Mouse (Mus musculus): Measurements from ENCODE around the gene Vmn2r5. TPM values are rescaled to one million over a fixed set of nuclear protein-coding genes. Genes with fewer than 3 reads are reported as not detected.
"Not testable (repeated sequence)": the region's sequence is repeated elsewhere in the genome, so short reads cannot be mapped to it uniquely, and the experiment has no call there.

Vmn2r5 gene
- total RNA-seq (2021), result not detected
- long read RNA-seq, experiment 1, result 0 reads
- long read RNA-seq, experiment 2, result 0 reads

DNA sequence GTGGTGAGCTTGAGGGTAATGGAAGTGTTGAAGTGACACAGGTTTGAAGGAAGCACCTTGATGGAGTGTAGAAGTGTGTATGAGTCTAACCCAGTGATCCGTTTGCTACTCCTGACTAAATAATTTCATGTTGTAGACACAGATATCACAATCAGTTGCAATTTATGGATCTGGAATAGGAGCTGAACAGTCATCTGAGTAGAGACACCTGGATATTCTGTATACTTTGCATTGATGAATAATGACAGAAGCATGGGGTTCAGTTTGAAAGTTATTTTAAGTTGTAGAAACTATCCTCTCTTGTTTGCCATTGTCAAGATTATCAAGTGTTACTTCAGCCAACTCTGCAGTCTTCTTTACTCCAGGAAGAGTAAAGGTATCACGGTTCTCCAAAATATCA lies at the start of gene Vmn2r5:
Vmn2r5 (minus strand) TSS at position 101 of the 400 bp plus-strand sequence.
- DNase-seq (ENCODE audit: low spot score in 2 of 2); intact Hi-C loops (cut with DNase I): not testable (repeated sequence)

DNA sequence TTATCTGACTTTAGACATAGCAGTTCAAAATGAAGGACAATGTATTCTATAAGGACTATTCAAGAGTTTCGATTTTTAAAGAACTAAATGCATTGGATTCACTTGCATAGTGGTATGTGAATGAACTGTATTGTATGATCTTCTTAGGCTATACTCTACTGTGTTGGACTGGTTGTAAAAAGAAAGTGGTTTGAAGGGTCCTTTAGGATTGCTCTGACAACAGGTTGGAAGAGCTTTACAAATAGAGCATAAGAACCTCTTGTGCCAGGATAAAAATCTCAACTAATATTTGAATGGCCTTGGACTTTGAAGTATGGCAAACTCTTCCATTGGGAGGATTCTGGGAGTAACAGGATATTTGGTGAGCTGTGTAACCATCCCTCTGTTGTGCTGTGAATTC lies 13.9 kb upstream of the Vmn2r5 start:
- intact Hi-C loops (cut with DNase I); DNase-seq (ENCODE audit: low spot score in 2 of 2): not testable (repeated sequence)

Other genes starting within 250 kb of the Vmn2r5 start
- not detected for gene Vmn2r3, start 220.1 kb downstream of the Vmn2r5 start, total RNA-seq (2021)
- gene Vmn2r4, start 94.5 kb downstream of the Vmn2r5 start, total RNA-seq (2021), result not detected
- under 1 TPM; 0.06 to 0.07 TPM for gene Vmn2r6, start 56.0 kb upstream of the Vmn2r5 start, total RNA-seq (2021)

Data from left cerebral cortex, postnatal 14 days (tissue).